ENCODE assay signal across 24 mouse cellular contexts in the genomic region with DNA sequence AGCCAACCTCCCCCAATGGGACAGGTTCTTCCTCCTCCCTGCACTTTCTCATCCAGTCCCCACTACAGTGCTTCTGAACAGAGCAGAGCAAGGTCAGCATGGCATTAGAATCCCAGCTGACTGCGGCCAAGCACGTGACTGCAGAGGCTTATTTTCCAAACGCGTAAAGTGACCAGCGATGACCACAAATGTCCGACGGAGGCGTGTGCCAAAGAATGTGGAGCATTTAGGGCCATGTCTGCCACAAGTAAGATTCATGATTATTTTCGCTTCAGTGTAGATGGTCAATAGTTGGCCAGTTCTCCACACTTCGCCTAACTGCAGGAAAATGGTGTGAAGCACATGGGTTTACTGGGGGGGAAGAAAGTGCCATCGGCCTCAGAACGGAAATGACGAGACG.
DNase-seq lines count a peak whose midpoint lies in the region; ATAC-seq and TF ChIP-seq lines count a peak whose summit lies in the region.
"Had no signal": no experiment of that assay in that cellular context is flagged by ENCODE, and none has a peak within 500 bp of the region (broad histone marks: within the 10 kb centered on the region; RNA-seq: fewer than 3 reads in every experiment).

No protein-coding gene starts in this region.

- no peak overlapping the region for H3K4me3 ChIP-seq in kidney, adult 2 months (ENCODE audit: insufficient read depth, low read depth, low read length)
- no peak overlapping the region for H3K4me3 ChIP-seq in kidney, embryonic 15.5 days (replicated peaks)
- H3K4me3 ChIP-seq: erythroblast, embryonic 14.5 days; heart, embryonic 12.5 days; midbrain, embryonic 10.5 days; midbrain, embryonic 15.5 days; neural tube, embryonic 15.5 days had no signal

- DNase-seq in gastrocnemius, postnatal 10 days = peak; percentile 14
- no peak for DNase-seq in gastrocnemius, postnatal 4 days (ENCODE audit: low spot score in 2 of 2)
- DNase-seq in kidney, adult 2 months = peak; percentile 69
- DNase-seq in kidney, postnatal 10 days = peak; percentile 61
- no peak for DNase-seq in left cerebral cortex, postnatal 14 days (ENCODE audit: low spot score in 2 of 2)
- no peak for DNase-seq in frontal cortex, postnatal 36 days (ENCODE audit: low spot score in 2 of 2)
- DNase-seq: adrenal gland, postnatal 14 days; cerebellum, adult 11 months; cerebellum, adult 9-10 months; cerebellum, postnatal 36 days; forebrain, postnatal 0 days; liver; lung, adult 2 months; lung, postnatal 14 days; retina, postnatal 1 day; right cerebral cortex, postnatal 14 days had no signal

- no peak overlapping the region for H3K4me2 ChIP-seq in kidney, embryonic 15.5 days
- H3K4me2 ChIP-seq: heart, embryonic 12.5 days; hindbrain, embryonic 14.5 days; midbrain, embryonic 15.5 days; neural tube, embryonic 15.5 days had no signal

- H3K4me1 ChIP-seq in kidney, adult 2 months (ENCODE audit: control insufficient read depth, insufficient read depth, low read length) = no peaks in the 10 kb centered on the region
- H3K4me1 ChIP-seq in kidney, embryonic 15.5 days = peaks cover 10% of the 10 kb centered on the region
- H3K4me1 ChIP-seq: heart, embryonic 12.5 days; midbrain, embryonic 10.5 days; midbrain, embryonic 15.5 days had no signal

- H3K9ac ChIP-seq in kidney, embryonic 15.5 days = no peak overlapping the region
- H3K9ac ChIP-seq: forebrain, postnatal 0 days; heart, embryonic 12.5 days; hindbrain, embryonic 14.5 days; liver, embryonic 14.5 days; midbrain, embryonic 15.5 days; neural tube, embryonic 15.5 days had no signal

- intact Hi-C loops in left cerebral cortex, postnatal 14 days (cut with DNase I) = no loop called here

- WGBS in kidney, adult 2 months = 73% methylated on average over 14 of the region's 14 CpGs
- WGBS in kidney, embryonic 15.5 days = 82% methylated on average over 14 of the region's 14 CpGs

- no peaks in the 10 kb centered on the region for H3K9me3 ChIP-seq in kidney, embryonic 15.5 days (replicated peaks)
- H3K9me3 ChIP-seq: heart, embryonic 12.5 days; midbrain, embryonic 10.5 days; midbrain, embryonic 15.5 days; neural tube, embryonic 15.5 days had no signal

- ATAC-seq in kidney, embryonic 15.5 days (replicated peaks; ENCODE audit: low FRiP score) = no peak
- ATAC-seq: forebrain, postnatal 0 days; midbrain, embryonic 15.5 days had no signal

- TF ChIP-seq POLR2A in kidney, adult 2 months (IDR thresholded peaks at IDR 0.05; ENCODE audit: low read depth, low read length) = no peak

- H3K36me3 ChIP-seq in kidney, adult 2 months (ENCODE audit: control insufficient read depth, insufficient read depth, low read length) = peaks cover 8% of the 10 kb centered on the region
- peaks cover 50% of the 10 kb centered on the region for H3K36me3 ChIP-seq in kidney, embryonic 15.5 days

- TF ChIP-seq CTCF in kidney, adult 2 months (conservative IDR thresholded peaks at IDR 0.05; ENCODE audit: insufficient read depth, insufficient read length, low read depth, low read length) = no peak

- H3K27me3 ChIP-seq in kidney, adult 2 months (replicated peaks; ENCODE audit: control insufficient read depth, insufficient read depth, low read length) = no peaks in the 10 kb centered on the region
- no peaks in the 10 kb centered on the region for H3K27me3 ChIP-seq in kidney, embryonic 15.5 days
- H3K27me3 ChIP-seq: heart, embryonic 12.5 days; midbrain, embryonic 15.5 days; neural tube, embryonic 15.5 days had no signal

- H3K27ac ChIP-seq in kidney, adult 2 months (ENCODE audit: insufficient read depth, low read depth, low read length) = no peak overlapping the region
- H3K27ac ChIP-seq in kidney, embryonic 15.5 days = no peak overlapping the region
- H3K27ac ChIP-seq: hindbrain, embryonic 14.5 days; liver, embryonic 14.5 days; midbrain, embryonic 10.5 days; midbrain, embryonic 15.5 days; neural tube, embryonic 15.5 days had no signal

Comparison
In these comparisons a context has a peak if more than half of its experiments do, and no peak if none do; other contexts are left out.
1. DNase-seq: peak in gastrocnemius, postnatal 10 days (single experiment), kidney, adult 2 months (single experiment) and kidney, postnatal 10 days (single experiment); none in gastrocnemius, postnatal 4 days (0 of 2), left cerebral cortex, postnatal 14 days (0 of 2) and frontal cortex, postnatal 36 days (0 of 2).